Mouse (Mus musculus): Measurements from ENCODE around the gene Rbm15. TPM values are rescaled to one million over a fixed set of nuclear protein-coding genes. Genes with fewer than 3 reads are reported as not detected.
"Not testable (repeated sequence)": the region's sequence is repeated elsewhere in the genome, so short reads cannot be mapped to it uniquely, and the experiment has no call there.

The Rbm15 gene
- polyA plus RNA-seq, 2 experiments = 6.8 to 14.0 TPM

- no peaks in the 10 kb centered on the region for H3K9me3 ChIP-seq (ENCODE audit: control insufficient read depth, low read length)
- peak overlapping the region; percentile 91; the same call in 1 of the 2 replicates for H3K9ac ChIP-seq (ENCODE audit: low read depth, low read length, severe bottlenecking)
- no peak for DNase-seq (ENCODE audit: low spot score)
- peak overlapping the region; percentile 98 for H3K4me3 ChIP-seq (replicated peaks; ENCODE audit: low read length)
- TF ChIP-seq POLR2A (IDR thresholded peaks at IDR 0.05; ENCODE audit: borderline replicate concordance, extremely low read depth, insufficient read depth, insufficient read length) = no peak
- no peak for ATAC-seq (ENCODE audit: low FRiP score, low read depth)
- H3K27me3 ChIP-seq (ENCODE audit: control insufficient read depth, insufficient read depth, low read length) = no peaks in the 10 kb centered on the region
- peaks cover 21% of the 10 kb centered on the region for H3K4me1 ChIP-seq (ENCODE audit: control insufficient read depth, insufficient read depth, low read length)
- no peak overlapping the region for H3K27ac ChIP-seq (replicated peaks; ENCODE audit: low read depth, low read length)
- H3K4me2 ChIP-seq (replicated peaks; ENCODE audit: low read depth, low read length, severe bottlenecking) = peak overlapping the region; percentile 93
- WGBS = 70% methylated on average over 28 of the region's 28 CpGs
- peaks cover 30% of the 10 kb centered on the region for H3K36me3 ChIP-seq (ENCODE audit: control insufficient read depth, insufficient read depth, low read length)
These were observed 2.7 kb downstream of the Rbm15 start for GRCm38 (mm10) chr3:107330503-107331424.

DNA sequence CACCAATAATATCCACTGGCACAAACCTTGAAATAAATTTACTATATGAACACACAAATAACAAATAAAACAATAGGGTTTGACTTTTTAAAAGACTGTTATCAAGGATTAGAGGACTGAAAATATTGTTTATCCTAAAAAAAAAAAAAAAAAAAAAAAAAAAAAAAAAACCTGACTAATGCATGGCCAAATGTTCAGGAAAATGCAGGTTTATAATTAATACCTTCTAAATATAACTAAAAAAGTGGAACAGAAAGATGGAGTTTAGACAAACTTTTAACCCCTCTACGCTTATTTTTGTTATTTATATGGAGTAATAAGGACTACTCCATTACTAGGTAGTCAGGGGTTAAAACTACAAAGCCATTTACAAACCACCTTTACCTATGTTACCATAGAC, 7.0 kb downstream of the Rbm15 start:
- peaks cover 27% of the 10 kb centered on the region for H3K4me1 ChIP-seq (ENCODE audit: control insufficient read depth, insufficient read depth, low read length)
- no peak overlapping the region for H3K9ac ChIP-seq (ENCODE audit: low read depth, low read length, severe bottlenecking)
- DNase-seq (ENCODE audit: low spot score) (no peak), ATAC-seq (ENCODE audit: low FRiP score, low read depth) (no peak)
- TF ChIP-seq POLR2A (IDR thresholded peaks at IDR 0.05; ENCODE audit: borderline replicate concordance, extremely low read depth, insufficient read depth, insufficient read length) = no peak
- H3K9me3 ChIP-seq (ENCODE audit: control insufficient read depth, low read length) = no peaks in the 10 kb centered on the region
- H3K4me2 ChIP-seq (replicated peaks; ENCODE audit: low read depth, low read length, severe bottlenecking) = no peak overlapping the region
- H3K27me3 ChIP-seq (ENCODE audit: control insufficient read depth, insufficient read depth, low read length) = no peaks in the 10 kb centered on the region
- H3K4me3 ChIP-seq (replicated peaks; ENCODE audit: low read length) = no peak overlapping the region
- peaks cover 50% of the 10 kb centered on the region for H3K36me3 ChIP-seq (ENCODE audit: control insufficient read depth, insufficient read depth, low read length)
- H3K27ac ChIP-seq (replicated peaks; ENCODE audit: low read depth, low read length) = no peak overlapping the region
- 91% methylated on average over 1 of the region's 1 CpGs for WGBS

DNA sequence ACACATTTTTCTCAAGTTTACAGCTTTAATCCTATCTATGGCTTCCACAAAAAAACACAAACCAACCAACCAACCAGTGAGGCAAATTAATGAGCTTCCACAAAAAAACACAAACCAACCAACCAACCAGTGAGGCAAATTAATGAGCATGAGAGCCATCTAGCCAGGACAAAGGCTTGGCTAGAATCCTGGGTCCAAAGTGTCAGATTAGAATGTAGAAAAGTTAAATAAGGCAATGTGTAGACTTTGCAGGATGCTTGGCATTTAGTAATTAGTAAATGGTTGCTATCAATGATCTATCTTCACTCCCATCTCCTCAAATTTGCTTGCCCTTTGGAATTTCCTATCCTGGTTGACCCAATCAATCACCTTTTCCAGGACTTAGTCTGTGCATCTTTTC, 11.7 kb downstream of the Rbm15 start:
- no peaks in the 10 kb centered on the region for H3K9me3 ChIP-seq (ENCODE audit: control insufficient read depth, low read length)
- no peak for DNase-seq (ENCODE audit: low spot score)
- H3K27ac ChIP-seq (replicated peaks; ENCODE audit: low read depth, low read length) = no peak overlapping the region
- no peak for ATAC-seq (ENCODE audit: low FRiP score, low read depth)
- H3K36me3 ChIP-seq (ENCODE audit: control insufficient read depth, insufficient read depth, low read length) = peaks cover 35% of the 10 kb centered on the region
- H3K9ac ChIP-seq (ENCODE audit: low read depth, low read length, severe bottlenecking) = no peak overlapping the region
- H3K27me3 ChIP-seq (ENCODE audit: control insufficient read depth, insufficient read depth, low read length) = no peaks in the 10 kb centered on the region
- no peak overlapping the region for H3K4me2 ChIP-seq (replicated peaks; ENCODE audit: low read depth, low read length, severe bottlenecking)
- TF ChIP-seq POLR2A (IDR thresholded peaks at IDR 0.05; ENCODE audit: borderline replicate concordance, extremely low read depth, insufficient read depth, insufficient read length) = no peak
- H3K4me1 ChIP-seq (ENCODE audit: control insufficient read depth, insufficient read depth, low read length) = peaks cover 12% of the 10 kb centered on the region
- H3K4me3 ChIP-seq (replicated peaks; ENCODE audit: low read length) = no peak overlapping the region

GRCm38 (mm10) chr3:107321141-107321540, 12.3 kb downstream of the Rbm15 start:
- TF ChIP-seq POLR2A (IDR thresholded peaks at IDR 0.05; ENCODE audit: borderline replicate concordance, extremely low read depth, insufficient read depth, insufficient read length) = no peak
- Histone ChIP-seq H3K27ac (replicated peaks; ENCODE audit: low read depth, low read length) (no peak overlapping the region), H3K27me3 (ENCODE audit: control insufficient read depth, insufficient read depth, low read length) (no peaks in the 10 kb centered on the region), H3K9me3 (ENCODE audit: control insufficient read depth, low read length) (no peaks in the 10 kb centered on the region), H3K9ac (ENCODE audit: low read depth, low read length, severe bottlenecking) (no peak overlapping the region), H3K4me2 (replicated peaks; ENCODE audit: low read depth, low read length, severe bottlenecking) (no peak overlapping the region), H3K4me1 (ENCODE audit: control insufficient read depth, insufficient read depth, low read length) (peaks cover 12% of the 10 kb centered on the region), H3K36me3 (ENCODE audit: control insufficient read depth, insufficient read depth, low read length) (peaks cover 33% of the 10 kb centered on the region), H3K4me3 (replicated peaks; ENCODE audit: low read length) (no peak overlapping the region)
- no peak for DNase-seq (ENCODE audit: low spot score)
- ATAC-seq (ENCODE audit: low FRiP score, low read depth) = no peak
- 90% methylated on average over 2 of the region's 2 CpGs for WGBS

GRCm38 (mm10) chr3:107317338-107317737, 16.1 kb downstream of the Rbm15 start:
- ATAC-seq (ENCODE audit: low FRiP score, low read depth) = no peak
- no peak for DNase-seq (ENCODE audit: low spot score)
- WGBS = 81% methylated on average over 3 of the region's 3 CpGs
- Histone ChIP-seq H3K9me3 (ENCODE audit: control insufficient read depth, low read length) (no peaks in the 10 kb centered on the region), H3K36me3 (ENCODE audit: control insufficient read depth, insufficient read depth, low read length) (peaks cover 6% of the 10 kb centered on the region), H3K9ac (ENCODE audit: low read depth, low read length, severe bottlenecking) (no peak overlapping the region), H3K27me3 (ENCODE audit: control insufficient read depth, insufficient read depth, low read length) (no peaks in the 10 kb centered on the region), H3K4me3 (replicated peaks; ENCODE audit: low read length) (no peak overlapping the region), H3K4me1 (ENCODE audit: control insufficient read depth, insufficient read depth, low read length) (peaks cover 7% of the 10 kb centered on the region; the same call in 1 of the 2 replicates), H3K4me2 (replicated peaks; ENCODE audit: low read depth, low read length, severe bottlenecking) (no peak overlapping the region), H3K27ac (replicated peaks; ENCODE audit: low read depth, low read length) (no peak overlapping the region)
- no peak for TF ChIP-seq POLR2A (IDR thresholded peaks at IDR 0.05; ENCODE audit: borderline replicate concordance, extremely low read depth, insufficient read depth, insufficient read length)

DNA sequence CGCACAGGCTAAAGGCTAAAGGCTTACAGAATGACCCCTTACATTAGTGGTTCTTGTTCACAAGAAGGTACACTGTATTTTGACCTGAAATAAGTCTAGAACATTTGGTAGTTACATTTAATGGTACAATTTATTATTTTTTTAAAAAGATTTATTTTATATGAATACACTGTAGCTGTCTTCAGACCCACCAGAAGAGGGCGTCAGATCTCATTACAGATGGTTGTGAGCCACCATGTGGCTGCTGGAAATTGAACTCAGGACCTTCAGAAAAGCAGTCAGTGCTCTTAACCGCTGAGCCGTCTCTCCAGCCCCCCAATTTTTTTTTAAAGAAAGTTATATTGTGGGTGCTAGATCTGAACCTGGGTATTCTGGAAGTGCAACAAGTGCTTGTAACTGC, 36.6 kb downstream of the Rbm15 start:
- H3K4me2 ChIP-seq (replicated peaks; ENCODE audit: low read depth, low read length, severe bottlenecking); DNase-seq (ENCODE audit: low spot score); H3K27me3 ChIP-seq (ENCODE audit: control insufficient read depth, insufficient read depth, low read length); H3K9ac ChIP-seq (ENCODE audit: low read depth, low read length, severe bottlenecking); H3K9me3 ChIP-seq (ENCODE audit: control insufficient read depth, low read length); H3K27ac ChIP-seq (replicated peaks; ENCODE audit: low read depth, low read length); H3K4me3 ChIP-seq (replicated peaks; ENCODE audit: low read length); ATAC-seq (ENCODE audit: low FRiP score, low read depth); H3K4me1 ChIP-seq (ENCODE audit: control insufficient read depth, insufficient read depth, low read length): not testable (repeated sequence)
- peaks cover 16% of the 10 kb centered on the region for H3K36me3 ChIP-seq (ENCODE audit: control insufficient read depth, insufficient read depth, low read length)
- WGBS = 73% methylated on average over 4 of the region's 4 CpGs
